Mouse (Mus musculus) G1E (cell line): ENCODE results near the gene Katnal1. TPM values are rescaled to one million over a fixed set of nuclear protein-coding genes. Genes with fewer than 3 reads are reported as not detected.

Experiments
- ATAC-seq: 2 replicates; pipeline ENCODE4 v1.8.0; 2016; ENCODE audit warnings: mild to moderate bottlenecking; ENCODE audit not compliant: insufficient number of reproducible peaks, poor library complexity, low FRiP score, severe bottlenecking; ENCODE audit errors: extremely low read depth
- DNase-seq: peaks from one replicate; pipeline ENCODE4 v3.0.0; 2012; ENCODE audit warnings: low spot score
- H3K27me3 ChIP-seq: 2 replicates; pipeline ENCODE4 v1.6.1; 2012; ENCODE audit warnings: mild to moderate bottlenecking, low read length, inconsistent platforms; ENCODE audit not compliant: insufficient read depth
- H3K36me3 ChIP-seq: replicated peaks from 2 replicates; pipeline ENCODE3; 2012; ENCODE audit warnings: mild to moderate bottlenecking, inconsistent platforms
- H3K4me1 ChIP-seq: 2 replicates; pipeline ENCODE4 v1.6.1; 2012; ENCODE audit warnings: low read depth, low read length, inconsistent platforms, mixed read lengths; ENCODE audit not compliant: insufficient read depth
- H3K4me3 ChIP-seq: 2 replicates; pipeline ENCODE4 v1.5.1; 2012; ENCODE audit warnings: low read depth, mild to moderate bottlenecking, inconsistent platforms, low read length, moderate library complexity, mixed read lengths
- H3K9me3 ChIP-seq: replicated peaks from 2 replicates; pipeline ENCODE4 v1.6.1; 2012; ENCODE audit warnings: inconsistent platforms
- CTCF ChIP-seq: IDR thresholded peaks from 2 replicates; pipeline ENCODE4 v1.5.1; 2012; ENCODE audit warnings: low read depth, low read length, inconsistent platforms, mixed read lengths
- GATA1 ChIP-seq: IDR thresholded peaks from 2 replicates; pipeline ENCODE4 v1.6.1; 2012; ENCODE audit warnings: borderline replicate concordance, low read length, inconsistent platforms, mixed read lengths
- GATA2 ChIP-seq: IDR thresholded peaks from 2 replicates; pipeline ENCODE4 v1.6.1; 2012; ENCODE audit warnings: low read depth, low read length, inconsistent platforms, borderline replicate concordance
- POLR2AphosphoS5 ChIP-seq: IDR thresholded peaks from 2 replicates; pipeline ENCODE4 v1.6.1; 2012; ENCODE audit warnings: low read depth, low read length, inconsistent platforms; ENCODE audit not compliant: insufficient replicate concordance
- TAL1 ChIP-seq: conservative IDR thresholded peaks from 2 replicates; pipeline ENCODE4 v1.6.1; 2012; ENCODE audit warnings: low read depth, low read length, inconsistent platforms, mixed read lengths
- polyA plus RNA-seq: library from polyadenylated mRNA; stranded (reverse); fragments of >175 nt; gene quantifications from 2 replicates; pipeline ENCODE4 v1.2.3, GENCODE M21; 2012
- total RNA-seq, 2 experiments: library from RNA; stranded (forward) in 1 of 2; stranded (reverse) in 1 of 2; fragments of 200-1000 nt in 1 of 2; fragments of >200 nt in 1 of 2; fragmentation: Nextera tagmentation in 1 of 2; gene quantifications; 2 replicates each; pipeline ENCODE4 v1.2.3; 2014 to 2017

Gene Katnal1
- total and polyA plus RNA-seq, 3 experiments, result 0.71 TPM; not detected in 2

DNA sequence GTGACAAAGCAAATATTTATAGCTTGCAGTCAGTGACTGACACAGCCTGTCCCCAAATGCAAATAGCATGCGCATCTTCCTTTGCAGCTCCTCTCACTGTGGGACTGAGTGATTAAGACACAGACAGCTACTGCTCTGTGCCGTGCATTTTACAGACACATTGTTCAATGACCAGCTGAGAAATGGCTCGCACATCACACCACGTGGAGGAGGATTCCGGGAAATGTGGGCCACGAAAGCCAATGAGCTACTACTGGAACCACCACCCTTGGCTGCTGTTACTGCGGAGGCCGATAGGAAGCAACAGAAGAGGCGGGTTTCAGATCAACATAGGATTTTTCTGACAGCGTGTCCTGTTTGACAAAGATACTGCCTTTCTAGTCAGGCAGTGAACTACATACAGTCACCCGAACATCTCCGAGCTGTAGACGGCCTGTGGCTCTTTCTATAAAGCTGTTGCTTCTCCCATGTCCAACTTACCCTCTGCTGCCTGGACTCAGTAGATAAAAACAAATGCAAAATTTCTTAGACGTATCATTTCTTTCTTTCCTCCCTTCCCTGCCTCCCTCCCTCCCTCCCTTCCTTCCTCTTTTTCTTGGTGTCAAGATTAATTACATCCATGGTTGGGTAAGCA is 31.9 kb downstream of the Katnal1 start:
- TF ChIP-seq GATA2 (no peak), GATA1 (no peak), POLR2AphosphoS5 (no peak), CTCF (no peak), TAL1 (no peak)
- H3K36me3 ChIP-seq, result no peaks in the 10 kb centered on the region
- no peak overlapping the region for H3K4me3 ChIP-seq
- ATAC-seq (no peak), DNase-seq (no peak)
- peaks cover 74% of the 10 kb centered on the region for H3K9me3 ChIP-seq
- no peaks in the 10 kb centered on the region for H3K4me1 ChIP-seq
- H3K27me3 ChIP-seq, result no peaks in the 10 kb centered on the region

DNA sequence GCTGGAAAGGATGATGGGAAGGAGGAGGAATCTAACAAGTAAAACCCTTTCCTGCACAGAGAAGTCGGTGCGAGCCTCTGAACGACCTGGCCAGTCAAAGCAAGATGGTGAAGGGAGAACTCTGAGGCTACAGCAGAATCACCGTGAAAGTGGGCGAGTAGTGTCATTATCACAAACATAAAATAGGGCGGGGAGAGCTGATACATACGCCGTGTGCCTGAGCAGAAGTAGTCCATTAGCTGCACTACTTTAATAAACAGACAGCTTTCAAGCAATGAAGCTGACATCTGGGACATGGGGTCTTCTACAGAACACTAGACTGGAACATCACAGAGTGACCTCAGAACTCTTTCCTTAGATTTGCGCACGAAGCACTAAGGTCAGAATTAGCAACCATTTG is 32.6 kb downstream of the Katnal1 start:
- Histone ChIP-seq H3K4me3 (no peak overlapping the region), H3K36me3 (no peaks in the 10 kb centered on the region), H3K27me3 (no peaks in the 10 kb centered on the region), H3K4me1 (no peaks in the 10 kb centered on the region), H3K9me3 (peaks cover 71% of the 10 kb centered on the region)
- ATAC-seq (no peak), DNase-seq (no peak)
- TF ChIP-seq GATA1, result no peak
- no peak for TF ChIP-seq TAL1
- TF ChIP-seq CTCF, result no peak

GRCm38 (mm10) chr5:148895833-148896232 is 33.3 kb downstream of the Katnal1 start:
- ATAC-seq (no peak), DNase-seq (no peak)
- Histone ChIP-seq H3K4me1 (no peaks in the 10 kb centered on the region), H3K9me3 (peaks cover 70% of the 10 kb centered on the region), H3K4me3 (no peak overlapping the region), H3K36me3 (no peaks in the 10 kb centered on the region), H3K27me3 (no peaks in the 10 kb centered on the region)
- TF ChIP-seq GATA2 (no peak), POLR2AphosphoS5 (no peak), CTCF (no peak), GATA1 (no peak), TAL1 (no peak)

DNA sequence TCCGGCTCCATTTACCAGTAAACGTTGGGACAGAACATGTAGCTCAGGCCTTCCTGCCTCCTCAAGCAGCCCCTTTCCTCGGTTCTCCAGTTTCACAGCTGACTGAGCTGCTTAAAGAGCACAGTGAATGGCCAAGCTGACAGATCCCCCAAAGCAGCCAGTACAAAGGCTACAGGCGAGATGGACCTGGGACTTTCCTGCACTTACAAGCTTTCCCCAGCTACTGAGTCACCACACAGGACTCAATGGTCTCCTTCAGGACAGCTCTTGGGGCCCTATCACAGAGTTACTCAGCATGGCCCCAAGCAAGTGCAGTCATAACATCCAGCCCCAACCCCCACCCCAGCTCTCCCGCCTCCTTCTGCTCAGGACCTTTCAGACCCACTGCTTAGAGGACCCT is 34.1 kb downstream of the Katnal1 start:
- ATAC-seq (no peak), DNase-seq (no peak)
- H3K27me3 ChIP-seq, result no peaks in the 10 kb centered on the region
- no peaks in the 10 kb centered on the region for H3K36me3 ChIP-seq
- peaks cover 71% of the 10 kb centered on the region for H3K9me3 ChIP-seq
- no peak overlapping the region for H3K4me3 ChIP-seq
- H3K4me1 ChIP-seq, result no peaks in the 10 kb centered on the region
- no peak for TF ChIP-seq GATA1
- TF ChIP-seq CTCF, result no peak
- no peak for TF ChIP-seq GATA2
- TF ChIP-seq POLR2AphosphoS5, result no peak
- no peak for TF ChIP-seq TAL1

DNA sequence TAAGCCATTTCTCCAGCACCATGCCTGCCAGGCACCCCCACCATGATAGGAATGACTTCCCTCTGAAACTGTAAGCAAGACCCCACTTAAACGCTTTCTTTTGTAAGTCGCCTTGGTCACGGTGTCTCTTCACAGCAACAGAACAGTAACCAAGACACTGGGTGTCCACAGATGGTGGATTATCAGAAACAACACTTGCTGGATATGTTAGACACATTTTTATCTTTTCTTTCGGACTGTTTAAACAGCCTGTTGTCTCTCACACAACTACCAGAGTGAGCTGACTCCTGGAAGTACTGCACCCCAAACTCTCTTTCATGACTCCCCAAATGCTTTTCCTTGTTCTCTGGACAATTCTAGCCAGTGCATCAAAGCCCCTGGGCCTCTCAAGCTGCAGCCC is 38.9 kb downstream of the Katnal1 start:
- DNase-seq (no peak), ATAC-seq (no peak)
- Histone ChIP-seq H3K4me3 (no peak overlapping the region), H3K36me3 (no peaks in the 10 kb centered on the region), H3K27me3 (no peaks in the 10 kb centered on the region), H3K9me3 (peaks cover 60% of the 10 kb centered on the region), H3K4me1 (no peaks in the 10 kb centered on the region)
- no peak for TF ChIP-seq GATA2
- no peak for TF ChIP-seq POLR2AphosphoS5
- no peak for TF ChIP-seq CTCF
- TF ChIP-seq GATA1, result no peak
- TF ChIP-seq TAL1, result no peak

DNA sequence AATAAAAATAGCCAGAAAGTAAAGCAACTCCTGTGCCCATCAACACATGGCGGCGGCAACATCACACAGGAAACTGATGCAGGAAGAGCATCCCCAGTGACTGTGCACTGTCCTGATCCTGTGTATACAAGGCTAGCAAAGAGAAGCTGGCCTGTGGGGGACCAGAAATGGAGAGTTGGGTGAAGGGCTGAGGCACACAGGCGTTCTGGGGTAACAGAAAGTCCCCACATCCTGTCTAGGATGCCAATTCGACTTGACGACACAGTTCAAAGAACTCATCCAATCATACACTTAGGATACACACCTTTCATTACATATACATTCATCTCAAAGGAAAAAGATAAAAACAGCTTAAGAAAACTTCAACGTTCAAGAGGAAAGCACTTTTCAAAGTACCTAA is 41.1 kb downstream of the Katnal1 start:
- Histone ChIP-seq H3K9me3 (peaks cover 48% of the 10 kb centered on the region), H3K27me3 (no peaks in the 10 kb centered on the region), H3K4me3 (no peak overlapping the region), H3K36me3 (no peaks in the 10 kb centered on the region), H3K4me1 (no peaks in the 10 kb centered on the region)
- ATAC-seq (no peak), DNase-seq (no peak)
- TF ChIP-seq GATA1 (no peak), TAL1 (no peak), CTCF (no peak), POLR2AphosphoS5 (no peak), GATA2 (no peak)
